Mouse (Mus musculus) adrenal gland, postnatal 10 days (tissue): ENCODE data around the gene Svop. TPM values are rescaled to one million over a fixed set of nuclear protein-coding genes. Genes with fewer than 3 reads are reported as not detected.

Source experiments
- DNase-seq: peaks from one replicate; pipeline ENCODE4 v3.0.0; 2021; ENCODE audit warnings: mixed read lengths
- long read RNA-seq, 2 experiments: library from polyadenylated mRNA; stranded (forward); transcript quantifications; one replicate each; pipeline ENCODE4 v2.0.0; 2021
- total RNA-seq, 2 experiments: library from RNA; stranded (reverse); gene quantifications; 2 replicates each; pipeline ENCODE4 v1.2.3; 2021

Svop gene
- total RNA-seq = 1 to 10 TPM; 3.1 to 4.4 TPM
- long read RNA-seq, experiment 1, partial matches to known transcripts = 1 of 7 reads
- long read RNA-seq, experiment 1, other reads (novel, unspliced or antisense) = 3 of 7 reads
- long read RNA-seq, experiment 2, partial matches to known transcripts = 0 of 2 reads
- long read RNA-seq, experiment 2, other reads (novel, unspliced or antisense) = 1 of 2 reads

DNA sequence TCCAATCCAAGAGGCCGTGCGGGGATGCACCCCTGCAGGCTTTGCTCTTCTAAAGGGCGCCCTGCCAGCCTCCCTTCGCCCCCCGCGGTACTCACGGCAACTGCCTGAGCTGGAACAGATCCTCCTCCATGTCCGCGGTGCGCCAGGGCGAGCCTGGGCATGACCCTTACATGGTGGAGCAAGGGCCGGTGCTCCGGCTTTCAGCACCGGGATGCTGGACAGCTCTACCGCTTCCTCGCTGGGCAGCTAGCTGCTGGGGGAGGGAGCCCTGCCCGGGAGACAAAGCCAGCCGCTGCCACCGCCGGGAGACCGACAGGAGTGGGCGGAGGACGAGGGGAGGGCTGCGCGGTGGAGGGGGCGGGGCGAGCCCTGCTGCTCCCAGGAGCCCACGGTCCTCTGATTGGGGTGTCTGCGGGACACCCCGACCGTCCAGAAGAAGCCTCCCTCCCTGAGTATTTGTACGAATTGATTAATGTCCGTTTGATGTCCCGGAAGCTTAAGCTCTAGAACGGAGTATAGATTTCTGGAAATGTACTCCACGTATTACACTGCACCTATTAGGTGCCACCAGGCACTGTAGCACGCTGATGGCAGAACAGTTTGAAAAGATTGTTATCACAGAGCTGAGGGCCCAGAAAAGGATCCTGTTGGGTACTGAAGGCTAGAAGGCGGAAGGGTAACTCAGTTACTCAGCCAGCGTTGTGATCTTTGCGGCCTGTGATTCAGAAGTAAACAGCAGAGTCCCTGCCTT lies at the start of gene Svop:
Gene Svop, minus strand, starts transcription at position 514 of the 751 bp plus-strand sequence.
- DNase-seq = peak; percentile 91

DNA sequence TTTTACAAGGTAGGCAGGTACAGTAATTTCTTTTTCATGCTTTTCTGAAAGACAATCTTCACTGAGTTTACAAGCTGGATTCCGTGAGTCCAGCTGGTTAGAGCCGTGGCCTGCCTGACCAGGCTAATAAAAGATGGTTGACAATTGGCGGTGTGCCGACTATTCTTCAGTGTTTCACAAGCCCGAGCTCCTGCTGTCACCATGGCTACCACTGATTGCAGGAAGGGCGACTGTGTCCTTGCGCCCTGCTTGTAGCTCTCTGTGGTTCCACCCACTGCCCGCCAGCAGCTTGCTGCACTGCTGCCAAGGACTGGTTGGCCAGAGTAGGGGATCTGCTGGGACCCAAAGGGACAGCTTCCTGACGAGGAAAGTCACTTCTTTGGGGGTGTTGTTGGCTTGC lies 47.8 kb upstream of the Svop start:
- peak; percentile 94 for DNase-seq

DNA sequence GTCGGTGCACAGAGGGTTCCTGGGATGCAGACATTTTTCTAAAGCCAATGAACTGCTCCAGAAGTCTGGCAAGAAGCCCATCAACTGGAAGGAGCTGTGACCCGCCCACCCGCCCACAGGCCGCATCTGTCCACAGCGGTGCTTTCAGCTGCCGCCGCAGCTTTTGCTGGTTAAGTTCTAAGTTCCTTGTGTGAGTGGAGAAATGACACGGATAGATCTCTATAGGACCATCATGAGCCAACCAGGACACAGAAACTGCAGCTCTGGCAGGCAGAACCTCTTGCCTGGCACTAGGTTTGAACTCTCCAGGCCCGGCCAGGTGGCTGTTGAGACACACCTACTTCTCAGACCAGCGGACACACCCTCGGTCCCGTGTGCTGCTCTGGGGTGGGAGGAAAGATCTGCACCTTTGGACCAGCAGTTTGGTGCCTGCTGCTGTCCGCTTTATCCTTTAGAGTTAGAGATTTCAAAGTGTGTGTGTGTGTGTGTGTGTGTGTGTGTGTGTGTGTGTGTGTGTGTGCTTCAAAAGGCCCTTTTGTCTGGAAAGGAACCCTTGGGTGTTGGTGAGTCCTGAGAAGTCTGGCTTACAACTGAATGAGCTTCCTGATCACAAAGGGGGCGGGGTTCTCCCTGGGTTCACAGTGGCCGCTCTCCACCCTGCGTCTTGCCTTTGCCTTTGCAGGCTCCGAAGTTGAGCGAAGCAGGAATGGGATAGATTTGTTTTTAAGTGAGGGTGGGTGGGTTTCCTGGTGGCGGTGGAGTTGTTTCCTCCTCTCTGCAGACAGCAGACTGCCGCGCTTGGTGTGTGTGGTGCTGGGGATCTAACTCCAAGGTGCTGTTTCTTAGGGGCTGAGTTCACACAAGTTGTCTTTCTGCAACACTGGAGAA lies 47.2 kb upstream of the Svop start:
- DNase-seq = peak; percentile 45

DNA sequence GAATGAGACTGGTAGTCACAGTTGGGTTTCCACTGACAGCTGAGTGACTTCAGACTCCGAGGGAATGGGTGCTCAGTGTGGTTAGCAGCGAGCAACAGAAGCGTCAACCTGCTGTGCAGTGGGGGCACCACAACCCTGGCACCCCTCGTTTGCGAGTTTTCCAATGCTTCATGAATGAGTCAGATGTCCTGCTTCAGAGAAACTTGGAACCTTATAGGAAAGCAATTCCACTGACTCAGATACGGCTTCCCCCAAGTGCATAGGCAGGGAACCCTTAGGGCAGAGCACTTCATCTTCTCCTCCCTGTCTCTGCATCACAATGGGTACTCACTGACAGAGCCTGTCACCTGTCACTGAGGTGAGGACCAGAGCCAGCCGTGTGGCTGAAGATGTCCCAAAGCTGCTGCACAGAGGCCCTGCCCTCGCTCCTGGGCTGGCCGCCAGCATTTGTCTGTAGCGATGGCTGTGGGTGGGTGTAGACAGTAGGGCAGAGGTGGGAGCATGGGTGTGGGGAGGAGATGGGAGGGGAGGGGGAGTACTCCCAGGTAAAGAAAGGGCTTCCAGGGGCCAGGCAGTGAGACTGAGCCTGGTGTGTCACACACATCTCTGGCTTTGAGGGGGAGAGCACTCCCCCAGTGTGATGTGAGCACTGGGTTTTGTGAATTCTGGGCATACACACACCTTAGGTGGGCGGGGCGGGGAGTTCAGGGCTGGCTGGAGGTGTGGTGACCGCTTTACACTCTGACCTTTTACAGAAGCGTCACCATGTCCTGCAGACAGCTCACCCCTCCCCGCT lies 46.3 kb upstream of the Svop start:
- peak; percentile 43 for DNase-seq

DNA sequence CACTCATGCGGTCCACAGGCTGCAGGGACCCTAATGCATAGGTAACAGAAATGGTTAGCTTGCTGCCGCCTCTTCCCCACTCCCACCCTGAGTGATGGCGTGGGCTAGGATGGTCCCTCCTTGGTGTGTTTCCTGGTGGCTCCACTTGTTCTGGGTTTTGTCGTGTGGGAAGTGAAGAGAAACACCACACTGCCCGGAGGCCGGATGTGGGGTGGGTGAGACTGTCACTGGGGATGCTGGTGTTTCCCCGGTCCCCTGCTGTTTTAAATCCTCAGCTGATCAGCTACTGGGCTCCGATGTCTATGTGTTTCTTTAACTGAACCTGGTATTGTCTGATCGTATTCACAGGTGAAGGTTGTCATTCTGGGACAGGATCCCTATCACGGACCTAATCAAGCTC lies 44.1 kb upstream of the Svop start:
- DNase-seq = no peak

DNA sequence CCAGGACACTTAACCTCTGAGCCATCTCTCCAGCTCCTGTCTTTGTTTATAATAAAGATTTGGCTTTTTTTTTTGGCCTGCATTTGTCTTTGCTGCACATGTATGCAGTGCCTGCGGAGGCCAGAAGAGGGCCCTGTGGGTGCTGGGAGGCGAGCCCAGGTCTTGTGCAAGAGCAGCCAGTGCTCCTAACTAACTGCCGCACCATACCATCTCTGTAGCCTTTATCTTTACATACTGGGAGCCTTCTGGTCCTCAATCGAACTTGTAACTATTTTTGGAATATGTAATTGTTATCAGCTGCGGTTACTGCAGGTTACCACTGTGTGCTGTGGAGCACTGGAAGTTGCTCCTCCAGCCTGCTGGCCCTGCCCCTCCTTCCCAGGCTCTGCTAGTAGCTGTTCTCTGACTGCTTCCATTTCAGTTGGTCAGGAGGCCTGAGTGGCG lies 42.7 kb upstream of the Svop start:
- DNase-seq = peak; percentile 90

DNA sequence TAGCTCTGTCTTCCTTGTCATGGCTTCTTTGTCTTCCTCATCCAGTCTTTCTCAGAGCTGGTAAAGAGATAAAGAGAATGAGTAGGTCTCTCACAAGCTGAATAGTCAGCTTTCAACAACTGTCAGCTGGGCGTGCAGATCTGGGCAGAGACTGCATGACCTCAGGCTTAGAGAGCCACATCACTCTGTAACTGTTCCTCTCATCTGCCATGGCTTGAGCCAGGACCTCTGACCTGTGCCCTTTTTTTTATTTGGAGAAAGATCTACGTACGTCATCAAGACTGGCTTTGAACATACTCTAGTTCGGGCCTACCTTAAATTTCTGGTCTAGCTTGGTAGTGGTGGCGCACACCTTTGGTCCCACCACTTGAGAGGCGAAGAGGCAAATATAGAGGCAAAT lies 41.5 kb upstream of the Svop start:
- DNase-seq = no peak

DNA sequence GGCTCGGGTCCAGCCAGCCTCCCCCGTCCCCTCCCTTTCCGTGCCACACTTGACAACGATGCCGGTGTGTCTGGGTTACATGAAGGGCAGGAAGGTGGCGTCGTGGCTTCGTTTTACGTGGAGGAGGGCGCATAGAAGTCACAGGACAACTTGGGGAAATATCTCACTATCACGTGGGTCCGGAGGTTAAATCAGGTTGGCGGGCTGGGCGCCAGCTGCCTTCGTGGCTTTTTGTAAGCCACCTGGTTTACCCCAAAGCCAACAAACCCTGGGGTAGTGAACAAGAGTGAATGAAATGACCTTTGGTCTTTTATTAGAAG lies 40.1 kb upstream of the Svop start:
- peak; percentile 75 for DNase-seq

DNA sequence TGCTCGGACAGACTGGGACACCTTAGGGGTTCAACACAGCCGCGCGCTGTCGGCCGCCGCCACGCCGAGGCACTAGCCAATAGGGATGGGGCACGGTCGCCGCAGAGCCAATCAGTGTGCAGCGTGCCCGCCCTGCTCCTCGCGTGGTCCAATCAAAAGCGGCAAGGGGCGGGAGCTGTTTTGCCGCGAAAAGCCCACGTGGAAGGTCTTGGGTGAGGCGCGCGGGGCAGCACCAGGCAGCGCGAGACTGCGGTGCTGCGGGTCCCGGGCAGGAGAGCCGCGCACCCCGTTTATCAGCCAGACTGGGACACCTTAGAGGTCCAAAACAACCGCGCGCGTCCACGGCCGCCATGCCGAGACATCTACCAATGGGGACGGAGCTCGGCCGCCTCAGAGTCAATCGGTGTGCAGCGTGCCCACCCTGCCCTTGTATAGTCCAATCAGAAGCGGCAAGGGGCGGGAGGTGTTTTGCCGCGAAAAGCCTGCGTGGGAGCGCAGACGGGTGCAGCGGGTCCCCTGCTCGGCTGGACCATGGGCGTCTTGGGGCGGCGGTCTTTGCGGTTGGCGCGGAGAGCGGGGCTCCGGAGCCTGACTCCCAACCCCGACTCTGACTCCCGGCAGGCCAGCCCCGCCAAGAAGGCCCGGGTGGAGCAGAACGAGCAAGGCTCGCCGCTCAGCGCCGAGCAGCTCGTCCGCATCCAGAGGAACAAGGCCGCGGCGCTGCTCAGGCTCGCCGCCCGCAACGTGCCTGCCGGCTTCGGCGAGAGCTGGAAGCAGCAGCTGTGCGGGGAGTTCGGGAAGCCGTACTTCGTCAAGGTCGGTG lies 39.5 kb upstream of the Svop start:
- peak; percentile 96 for DNase-seq

DNA sequence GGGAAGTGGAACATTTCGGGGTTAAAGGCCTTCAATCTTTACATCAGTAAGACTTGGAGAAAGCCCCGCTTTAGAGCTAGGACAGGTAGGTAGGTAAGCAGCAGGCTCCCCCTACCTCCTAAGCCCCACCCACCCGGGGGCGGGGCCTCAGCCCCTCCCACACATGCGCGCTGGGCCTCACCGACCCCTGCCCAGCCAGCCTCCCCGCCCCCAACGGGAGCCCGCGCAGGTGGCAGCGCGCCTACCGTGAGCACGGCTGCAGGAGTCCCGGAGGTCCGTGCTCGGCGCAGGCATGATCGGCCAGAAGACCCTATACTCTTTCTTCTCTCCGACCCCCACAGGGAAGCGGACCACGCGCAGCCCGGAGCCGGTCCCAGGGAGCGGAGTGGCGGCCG lies 38.8 kb upstream of the Svop start, which contains the start of gene Ung:
Gene Ung, plus strand, starts transcription at position 176 of the 395 bp plus-strand sequence.
- DNase-seq = peak; percentile 71

DNA sequence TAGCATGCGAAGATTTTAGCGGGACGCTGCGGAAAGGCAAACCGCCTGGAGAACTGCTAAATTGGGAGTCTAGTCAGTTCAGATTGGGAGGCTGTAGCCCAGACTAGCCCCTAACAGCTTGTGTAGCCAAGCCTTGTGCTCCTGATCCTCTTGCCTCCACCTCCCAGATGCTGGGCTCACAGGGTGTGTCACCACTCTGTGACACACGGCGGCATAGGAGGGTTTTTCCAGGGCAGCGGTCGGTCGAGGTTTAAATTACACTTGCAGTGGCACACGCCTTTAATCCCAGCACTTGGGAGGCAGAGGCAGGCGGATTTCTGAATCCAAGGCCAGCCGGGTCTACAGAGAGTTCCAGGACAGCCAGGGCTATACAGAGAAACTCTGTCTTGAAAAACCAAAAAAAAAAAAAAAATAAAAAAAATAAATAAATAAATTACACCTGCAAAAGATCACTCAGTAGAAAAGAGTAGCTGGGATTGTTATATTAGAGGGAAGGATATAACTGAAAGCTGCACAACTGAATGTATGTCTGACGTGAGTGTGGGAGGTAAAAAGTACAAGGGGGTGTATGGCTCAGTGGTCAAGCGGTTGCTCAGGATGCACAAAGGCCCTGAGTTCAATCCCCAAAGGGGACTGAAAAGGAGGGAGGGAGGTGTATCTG lies 38.3 kb upstream of the Svop start:
- no peak for DNase-seq

DNA sequence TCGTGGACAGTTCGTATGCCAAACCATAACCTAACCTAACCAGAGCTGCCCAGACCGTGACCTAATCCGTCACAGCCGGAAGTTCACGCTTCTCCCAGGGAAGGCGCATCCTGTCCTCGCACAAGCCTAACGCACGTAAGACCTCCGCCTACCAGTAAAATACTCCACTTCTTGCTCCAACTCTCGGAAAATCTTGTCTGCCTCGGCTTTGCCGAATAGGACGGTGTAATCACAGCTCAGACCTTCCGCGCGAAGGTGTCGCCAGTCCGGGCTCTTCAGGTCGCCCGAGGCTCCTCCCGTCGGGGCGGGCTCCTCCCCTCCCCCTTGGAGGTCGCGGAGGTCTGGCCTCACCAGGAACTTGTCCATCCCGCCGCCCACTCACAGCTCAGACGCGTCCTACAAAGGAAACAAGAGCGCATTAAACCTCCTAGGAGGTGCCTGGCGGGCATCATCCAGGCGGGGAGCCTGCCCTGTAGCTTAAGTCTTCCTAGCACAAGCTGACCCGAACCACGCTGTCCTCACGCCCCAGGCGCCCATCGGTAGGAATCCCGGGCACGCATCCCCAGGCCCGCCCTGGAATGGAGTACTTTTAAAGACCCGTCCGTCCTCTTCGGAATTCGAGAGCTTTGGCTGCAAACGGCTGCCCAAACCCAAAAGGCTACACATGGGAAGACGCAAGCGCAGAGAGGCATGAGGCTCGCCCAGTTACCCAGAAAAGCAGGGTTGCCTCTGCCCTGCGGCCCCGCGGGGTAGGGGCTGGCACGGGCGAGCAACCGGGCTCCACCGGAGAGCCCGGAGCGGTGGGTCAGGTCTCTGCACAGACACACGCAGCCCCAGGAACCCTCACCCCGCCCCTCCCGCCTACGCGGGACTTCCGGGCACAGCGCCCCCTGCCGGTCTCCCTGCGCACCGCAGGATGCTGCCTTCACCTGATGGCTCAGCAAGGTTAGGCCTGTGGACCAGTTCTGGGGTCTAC lies 36.3 kb upstream of the Svop start, which contains the start of gene Alkbh2:
Gene Alkbh2, minus strand, starts transcription at position 845 of the 976 bp plus-strand sequence.
- peak; percentile 93 for DNase-seq

DNA sequence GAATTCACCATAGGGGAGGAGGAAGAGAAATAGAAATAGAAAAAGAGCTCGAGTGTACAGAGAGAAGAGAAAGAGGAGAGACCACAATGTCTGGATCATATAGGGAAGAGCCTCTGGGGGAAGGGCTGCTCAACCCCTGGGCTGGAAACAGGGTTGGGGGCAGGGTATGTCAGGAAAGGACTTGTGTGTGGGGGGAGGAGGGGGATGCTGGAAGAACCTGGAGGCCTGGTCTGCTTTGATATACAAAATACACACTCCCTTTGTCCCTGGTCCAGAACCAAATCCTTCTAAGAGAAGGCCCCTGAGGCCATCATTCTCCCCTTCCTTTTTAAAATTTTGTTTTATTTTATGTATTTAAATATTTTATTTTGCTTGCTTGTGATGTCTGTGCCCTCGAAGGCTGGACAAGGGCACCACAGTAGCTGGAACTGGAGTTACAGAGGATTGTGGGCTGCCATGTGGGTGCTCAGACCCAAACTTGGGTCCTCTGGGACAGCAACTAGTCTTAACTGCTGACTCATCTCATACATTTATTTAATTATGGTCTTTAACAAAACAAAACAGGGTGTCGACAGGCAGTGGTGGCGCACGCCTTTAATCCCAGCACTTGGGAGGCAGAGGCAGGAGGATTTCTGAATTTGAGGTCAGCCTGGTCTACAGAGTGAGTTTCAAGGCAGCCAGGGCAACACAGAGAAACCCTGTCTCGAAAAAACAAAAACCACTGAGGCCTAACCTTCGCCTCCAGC lies 35.3 kb upstream of the Svop start:
- no peak for DNase-seq

DNA sequence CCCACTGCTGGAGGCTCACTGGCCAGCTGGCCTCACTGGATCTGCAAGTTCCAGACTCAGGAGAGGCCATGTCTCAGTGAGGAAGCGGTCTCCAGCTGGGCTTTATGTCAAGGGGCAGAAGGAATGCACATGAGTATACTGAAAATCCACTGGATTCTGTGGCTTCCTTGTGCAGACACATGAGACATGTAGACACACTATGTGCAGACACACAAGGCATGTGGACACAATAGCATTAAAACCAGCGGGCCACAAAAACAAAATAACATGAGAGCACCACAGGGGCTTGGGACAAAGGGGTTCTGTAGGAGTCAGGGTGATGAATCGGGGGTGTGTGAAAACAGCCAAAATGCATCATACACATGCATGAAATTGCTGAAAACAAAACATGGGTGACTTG lies 34.6 kb upstream of the Svop start:
- no peak for DNase-seq

DNA sequence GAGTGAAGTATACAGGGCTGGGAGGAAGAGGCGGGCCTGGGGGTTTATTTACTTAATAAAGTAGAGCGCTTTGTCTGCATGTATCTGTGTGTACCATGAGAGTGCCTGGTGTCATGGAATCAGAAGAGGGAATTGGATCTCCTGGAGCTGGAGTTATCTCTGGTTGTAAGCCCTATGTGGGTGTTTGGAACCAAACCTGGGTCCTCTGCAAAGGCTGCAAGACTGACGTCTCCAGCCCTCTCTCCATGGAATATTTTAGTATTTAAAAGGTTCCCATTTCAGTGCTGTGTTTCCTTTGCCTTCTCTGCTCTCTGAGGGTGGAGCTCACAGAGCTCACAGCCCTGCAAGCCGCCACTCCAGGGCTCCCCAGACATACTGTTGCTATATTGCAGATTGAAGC lies 28.4 kb upstream of the Svop start:
- no peak for DNase-seq

DNA sequence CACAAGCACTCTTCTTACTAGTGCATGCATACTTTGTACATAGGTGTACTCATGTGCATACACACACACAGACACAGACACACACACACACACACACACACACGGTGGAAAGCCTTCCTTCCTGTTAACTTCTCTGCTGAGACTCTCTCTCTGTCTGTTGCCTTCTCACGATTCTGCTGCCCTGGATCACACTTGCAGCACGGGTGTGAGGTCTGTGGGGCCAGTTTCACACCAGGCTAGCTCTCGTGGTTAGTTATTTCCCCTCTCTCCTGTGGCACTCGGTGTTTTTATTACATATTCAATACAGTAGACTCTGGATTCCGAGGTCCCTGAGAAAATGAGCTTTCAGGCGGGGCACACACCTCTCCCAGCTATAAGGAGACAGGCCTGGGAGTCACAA lies 25.2 kb upstream of the Svop start:
- DNase-seq = no peak

DNA sequence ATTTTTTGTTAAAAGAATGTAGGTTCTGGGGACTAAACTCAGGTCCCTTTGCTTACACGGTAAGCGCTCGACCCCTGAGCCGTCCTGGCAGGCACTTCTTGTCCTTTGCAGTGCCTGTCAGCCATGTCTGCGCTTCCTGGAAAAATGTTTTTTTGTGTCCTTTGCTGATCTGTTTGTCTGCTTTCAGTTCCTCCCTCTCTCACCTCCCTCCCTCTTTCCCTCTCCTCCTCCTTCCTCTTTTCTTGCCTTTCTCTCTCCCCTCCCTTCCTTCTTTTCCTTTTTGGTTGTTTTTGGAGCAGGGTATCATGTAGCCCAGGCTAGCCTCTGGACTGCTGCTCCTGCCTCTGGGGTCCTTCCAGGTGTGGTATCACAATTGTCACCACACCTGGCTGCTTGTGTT lies 23.7 kb upstream of the Svop start:
- no peak for DNase-seq

DNA sequence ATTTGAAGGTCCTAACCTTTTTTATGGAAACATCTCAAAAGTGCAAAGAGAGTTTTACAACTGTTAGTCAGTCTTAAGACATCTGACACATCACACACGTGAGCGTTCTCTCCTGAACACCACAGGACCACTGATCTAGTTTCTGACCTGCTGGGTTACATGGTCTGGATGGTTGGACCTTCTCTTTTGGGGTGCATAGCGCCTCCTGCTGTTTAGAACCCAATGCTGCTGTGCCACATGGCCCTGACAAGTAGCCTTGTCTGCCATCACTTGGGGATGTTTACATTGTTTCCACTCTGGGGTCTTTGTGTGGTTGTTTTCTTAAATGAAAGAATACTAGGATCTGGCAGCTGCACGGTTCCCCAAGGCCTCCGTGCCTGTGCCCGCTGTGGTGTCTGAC lies 22.0 kb upstream of the Svop start:
- DNase-seq = no peak
